Mouse (Mus musculus) kidney, embryonic 16.5 days (tissue): ENCODE results near the gene Mettl13. TPM values are rescaled to one million over a fixed set of nuclear protein-coding genes. Genes with fewer than 3 reads are reported as not detected.

Experiments
- ATAC-seq: fragments of 200-750 bp; cut with Nextera tagmentation; 2 replicates; pipeline ENCODE4 v1.8.0; 2017; ENCODE audit warnings: moderate TSS enrichment; ENCODE audit not compliant: low FRiP score, low TSS enrichment
- H3K27ac ChIP-seq: fragments of 300-500 bp; sonication (generic); 2 replicates; pipeline ENCODE4 v1.5.1; 2014; ENCODE audit warnings: low read length
- H3K27me3 ChIP-seq: fragments of 300-500 bp; sonication (generic); 2 replicates; pipeline ENCODE4 v1.6.1; 2014; ENCODE audit warnings: low read length, control low read depth, mixed read lengths; ENCODE audit not compliant: insufficient read depth
- H3K36me3 ChIP-seq: fragments of 300-500 bp; sonication (generic); 2 replicates; pipeline ENCODE4 v1.6.1; 2014; ENCODE audit warnings: low read length, control low read depth, mixed read lengths; ENCODE audit not compliant: insufficient read depth
- H3K4me1 ChIP-seq: fragments of 300-500 bp; sonication (generic); 2 replicates; pipeline ENCODE4 v1.6.1; 2014; ENCODE audit warnings: low read length, control low read depth, mixed read lengths; ENCODE audit not compliant: insufficient read depth
- H3K4me2 ChIP-seq: fragments of 300-500 bp; sonication (generic); replicated peaks from 2 replicates; pipeline ENCODE4 v1.6.1; 2014; ENCODE audit warnings: low read depth, low read length
- H3K4me3 ChIP-seq: fragments of 300-500 bp; sonication (generic); 2 replicates; pipeline ENCODE4 v1.5.1; 2014; ENCODE audit warnings: mild to moderate bottlenecking, low read length
- H3K9ac ChIP-seq: fragments of 300-500 bp; sonication (generic); replicated peaks from 2 replicates; pipeline ENCODE4 v1.6.1; 2014; ENCODE audit warnings: low read length
- H3K9me3 ChIP-seq: fragments of 300-500 bp; sonication (generic); 2 replicates; pipeline ENCODE4 v1.6.1; 2016; ENCODE audit warnings: low read length, control low read depth
- WGBS: fragments of 180-500 bp; shearing (Covaris S2); extraction: QIAGEN DNeasy Blood & Tissue Kit; methylation state at CpG from one replicate; pipeline ENCODE4 v1.1.7; 2014; 5-methylcytosine and 5-hydroxymethylcytosine counted together
- polyA plus RNA-seq: library from polyadenylated mRNA; unstranded; fragments of >200 nt; fragmentation: Nextera tagmentation; extraction: Ambion mirVana; gene quantifications from 2 replicates; pipeline ENCODE4 v1.2.1, GENCODE M21; 2015

The Mettl13 gene
- 24.7 and 26.8 TPM in 2 replicates for polyA plus RNA-seq

DNA sequence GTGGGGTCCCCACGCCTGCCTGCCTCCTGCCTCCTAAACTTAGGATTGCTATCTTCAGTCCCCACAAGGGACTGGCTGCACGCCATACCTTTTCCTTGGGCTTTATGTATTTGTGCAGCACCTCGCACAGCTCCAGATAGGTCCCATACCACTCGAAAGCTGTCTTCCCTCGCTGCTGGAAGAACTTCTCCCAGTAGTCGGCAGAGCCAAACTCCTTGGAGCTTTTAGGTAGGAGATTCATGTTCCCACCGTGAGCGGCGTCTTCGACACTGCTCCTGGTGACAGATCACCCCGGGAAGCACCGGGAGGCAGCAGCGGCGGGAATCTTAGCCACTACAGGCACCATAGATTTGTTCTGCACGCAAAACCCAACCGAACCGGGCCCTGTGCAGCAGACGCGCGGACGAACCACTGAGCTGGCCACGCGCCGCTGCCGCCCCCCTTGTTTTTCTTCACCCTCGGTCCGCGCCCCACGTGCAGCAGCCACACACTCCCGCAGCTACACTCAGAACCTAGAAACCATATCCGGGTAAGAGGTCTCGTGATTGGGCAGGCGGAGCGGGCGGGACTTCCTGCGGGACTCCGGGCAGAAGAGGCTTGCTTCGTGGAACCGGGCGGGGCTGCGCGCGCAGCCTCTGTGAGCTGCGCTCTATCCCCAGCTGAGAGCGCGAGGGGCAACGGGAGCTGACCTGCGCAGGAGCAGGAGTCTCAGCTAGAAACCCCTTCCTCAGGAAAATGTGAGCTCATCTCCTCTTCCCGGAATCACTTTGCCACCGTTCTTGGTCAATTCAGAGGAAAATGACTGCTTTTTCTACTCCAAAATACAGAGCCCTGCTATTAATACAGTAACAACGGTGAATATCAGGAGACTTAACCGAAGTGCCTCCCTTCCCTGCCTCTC, at the start of gene Mettl13:
TSS of gene Mettl13 (minus strand) at position 536 of the 901 bp plus-strand sequence.
- H3K4me1 ChIP-seq, result peaks cover 14% of the 10 kb centered on the region
- H3K27ac ChIP-seq, result peak within 1 kb of the TSS; percentile 79
- WGBS, result under 1% methylated on average over 52 of the region's 52 CpGs
- peak; percentile 99 for ATAC-seq
- H3K9ac ChIP-seq, result peak within 1 kb of the TSS; percentile 79
- H3K27me3 ChIP-seq, result no peaks in the 10 kb centered on the region
- no peaks in the 10 kb centered on the region for H3K9me3 ChIP-seq
- peaks cover 23% of the 10 kb centered on the region for H3K36me3 ChIP-seq
- peak within 1 kb of the TSS; percentile 85 for H3K4me3 ChIP-seq
- peak within 1 kb of the TSS; percentile 95 for H3K4me2 ChIP-seq

GRCm38 (mm10) chr1:162597379-162598102, 49.2 kb upstream of the Mettl13 start:
- no peaks in the 10 kb centered on the region for H3K9me3 ChIP-seq
- WGBS, result 78% methylated on average over 3 of the region's 3 CpGs

GRCm38 (mm10) chr1:162590415-162590997, 42.2 kb upstream of the Mettl13 start:
- Histone ChIP-seq H3K4me1 (no peaks in the 10 kb centered on the region), H3K27ac (no peak overlapping the region), H3K9ac (no peak overlapping the region), H3K9me3 (no peaks in the 10 kb centered on the region), H3K27me3 (no peaks in the 10 kb centered on the region), H3K36me3 (0 out of 2 replicates have a peak, but pooled peaks cover 6% of the 10 kb centered on the region), H3K4me2 (no peak overlapping the region), H3K4me3 (no peak overlapping the region)
- ATAC-seq, result peak; percentile 57; the same call in 1 of the 2 replicates
- 54% methylated on average over 8 of the region's 8 CpGs for WGBS

More at GRCm38 (mm10) chr1:162597379-162598102, 49.2 kb upstream of the Mettl13 start:
- Histone ChIP-seq H3K27ac (no peak overlapping the region), H3K9ac (no peak overlapping the region), H3K4me3 (no peak overlapping the region), H3K4me1 (no peaks in the 10 kb centered on the region), H3K4me2 (no peak overlapping the region), H3K27me3 (no peaks in the 10 kb centered on the region), H3K36me3 (peaks cover 25% of the 10 kb centered on the region)
- ATAC-seq, result no peak

- H3K4me3 ChIP-seq, result no peak overlapping the region
- no peaks in the 10 kb centered on the region for H3K4me1 ChIP-seq
- no peaks in the 10 kb centered on the region for H3K9me3 ChIP-seq
- peak; percentile 74 for ATAC-seq
- 0 out of 2 replicates have a peak, but pooled peaks cover 6% of the 10 kb centered on the region for H3K36me3 ChIP-seq
- H3K27ac ChIP-seq, result no peak overlapping the region
- WGBS, result 15% methylated on average over 9 of the region's 9 CpGs
- no peak overlapping the region for H3K9ac ChIP-seq
- no peaks in the 10 kb centered on the region for H3K27me3 ChIP-seq
- no peak overlapping the region for H3K4me2 ChIP-seq
Observed at GRCm38 (mm10) chr1:162589443-162589842, 41.1 kb upstream of the Mettl13 start.

GRCm38 (mm10) chr1:162588606-162589005, 40.3 kb upstream of the Mettl13 start:
- 88% methylated on average over 3 of the region's 3 CpGs for WGBS
- ATAC-seq, result no peak

GRCm38 (mm10) chr1:162586282-162586681, 37.9 kb upstream of the Mettl13 start:
- ATAC-seq, result no peak
- Histone ChIP-seq H3K9me3 (no peaks in the 10 kb centered on the region), H3K4me2 (no peak overlapping the region), H3K4me1 (no peaks in the 10 kb centered on the region), H3K4me3 (no peak overlapping the region), H3K27me3 (no peaks in the 10 kb centered on the region), H3K27ac (no peak overlapping the region), H3K36me3 (peaks cover 4% of the 10 kb centered on the region; the same call in 1 of the 2 replicates), H3K9ac (no peak overlapping the region)
- 87% methylated on average over 4 of the region's 4 CpGs for WGBS

More at GRCm38 (mm10) chr1:162588606-162589005, 40.3 kb upstream of the Mettl13 start:
- no peak overlapping the region for H3K27ac ChIP-seq
- no peaks in the 10 kb centered on the region for H3K27me3 ChIP-seq
- no peak overlapping the region for H3K9ac ChIP-seq
- H3K9me3 ChIP-seq, result no peaks in the 10 kb centered on the region
- no peaks in the 10 kb centered on the region for H3K4me1 ChIP-seq
- H3K4me3 ChIP-seq, result no peak overlapping the region
- H3K4me2 ChIP-seq, result no peak overlapping the region
- H3K36me3 ChIP-seq, result 0 out of 2 replicates have a peak, but pooled peaks cover 6% of the 10 kb centered on the region

- no peaks in the 10 kb centered on the region for H3K4me1 ChIP-seq
- no peak for ATAC-seq
- H3K9me3 ChIP-seq, result no peaks in the 10 kb centered on the region
- no peaks in the 10 kb centered on the region for H3K27me3 ChIP-seq
- 81% methylated on average over 2 of the region's 2 CpGs for WGBS
- H3K4me2 ChIP-seq, result no peak overlapping the region
- peaks cover 12% of the 10 kb centered on the region; the same call in 1 of the 2 replicates for H3K36me3 ChIP-seq
- H3K4me3 ChIP-seq, result no peak overlapping the region
- no peak overlapping the region for H3K27ac ChIP-seq
- no peak overlapping the region for H3K9ac ChIP-seq
Observed at GRCm38 (mm10) chr1:162582884-162583283, 34.5 kb upstream of the Mettl13 start.

DNA sequence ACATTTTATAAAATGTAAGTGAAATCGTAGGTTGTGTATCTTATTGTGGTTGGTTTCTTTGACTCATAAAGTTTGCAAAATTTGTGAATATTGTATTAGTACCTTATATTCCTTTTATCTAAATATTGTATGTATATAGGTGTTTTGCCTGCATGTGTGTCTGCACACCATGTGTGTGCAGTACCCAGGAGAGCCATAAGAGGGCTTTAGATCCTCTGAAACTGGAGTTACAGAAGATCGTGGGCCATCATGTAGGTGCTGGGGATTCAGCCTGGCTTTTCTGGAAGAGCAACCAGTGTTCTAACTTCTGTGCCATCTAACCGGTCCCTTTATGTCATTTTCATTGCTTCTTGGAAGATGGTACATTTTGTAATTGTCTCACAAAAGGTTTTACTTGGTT, 26.7 kb upstream of the Mettl13 start:
- H3K4me1 ChIP-seq, result peaks cover 6% of the 10 kb centered on the region; the same call in 1 of the 2 replicates
- no peak overlapping the region for H3K4me2 ChIP-seq
- H3K36me3 ChIP-seq, result peaks cover 21% of the 10 kb centered on the region
- ATAC-seq, result no peak
- H3K27ac ChIP-seq, result no peak overlapping the region
- H3K9ac ChIP-seq, result no peak overlapping the region
- H3K9me3 ChIP-seq, result peaks cover 8% of the 10 kb centered on the region; the same call in 1 of the 2 replicates
- no peaks in the 10 kb centered on the region for H3K27me3 ChIP-seq
- 97% methylated on average over 3 of the region's 3 CpGs for WGBS
- no peak overlapping the region for H3K4me3 ChIP-seq

- H3K4me2 ChIP-seq, result peak overlapping the region; percentile 83
- H3K27ac ChIP-seq, result peak overlapping the region; percentile 94
- no peaks in the 10 kb centered on the region for H3K27me3 ChIP-seq
- H3K9me3 ChIP-seq, result peaks cover 8% of the 10 kb centered on the region; the same call in 1 of the 2 replicates
- peak overlapping the region; percentile 93 for H3K9ac ChIP-seq
- no peak; the same call in 1 of the 2 replicates for ATAC-seq
- H3K4me1 ChIP-seq, result peaks cover 16% of the 10 kb centered on the region
- under 1% methylated on average over 44 of the region's 46 CpGs for WGBS
- peak overlapping the region; percentile 96 for H3K4me3 ChIP-seq
- peaks cover 9% of the 10 kb centered on the region for H3K36me3 ChIP-seq
Observed at GRCm38 (mm10) chr1:162570931-162571601, 22.7 kb upstream of the Mettl13 start.
